Mouse (Mus musculus): ENCODE data around the gene Gars.

Gene Gars

GRCm38 (mm10) chr6:55038671-55039445, 1.1 kb downstream of the Gars start:
- DNase-seq (ENCODE audit: low spot score in 2 of 2), result no peak

- DNase-seq (ENCODE audit: low spot score in 2 of 2), result no peak
These were observed 1.6 kb downstream of the Gars start for GRCm38 (mm10) chr6:55039446-55039783.

- no peak for DNase-seq (ENCODE audit: low spot score in 2 of 2)
These were observed 2.2 kb downstream of the Gars start for GRCm38 (mm10) chr6:55040031-55040430.

GRCm38 (mm10) chr6:55043206-55043605, 5.4 kb downstream of the Gars start:
- no peak for DNase-seq (ENCODE audit: low spot score in 2 of 2)

GRCm38 (mm10) chr6:55044542-55044941, 6.7 kb downstream of the Gars start:
- no peak for DNase-seq (ENCODE audit: low spot score in 2 of 2)

GRCm38 (mm10) chr6:55045326-55045725, 7.5 kb downstream of the Gars start:
- DNase-seq (ENCODE audit: low spot score in 2 of 2), result no peak

- DNase-seq (ENCODE audit: low spot score in 2 of 2), result no peak
These were observed 11.4 kb downstream of the Gars start for GRCm38 (mm10) chr6:55049186-55049585.

GRCm38 (mm10) chr6:55054491-55054890, 16.7 kb downstream of the Gars start:
- DNase-seq (ENCODE audit: low spot score in 2 of 2), result no peak

- no peak for DNase-seq (ENCODE audit: low spot score in 2 of 2)
These were observed 19.6 kb downstream of the Gars start for GRCm38 (mm10) chr6:55057427-55057826.

- no peak for DNase-seq (ENCODE audit: low spot score in 2 of 2)
These were observed 22.5 kb downstream of the Gars start for GRCm38 (mm10) chr6:55060241-55060825.

- no peak for DNase-seq (ENCODE audit: low spot score in 2 of 2)
These were observed 23.5 kb downstream of the Gars start for GRCm38 (mm10) chr6:55061328-55061727.

GRCm38 (mm10) chr6:55062200-55062599, 24.4 kb downstream of the Gars start:
- DNase-seq (ENCODE audit: low spot score in 2 of 2), result no peak

GRCm38 (mm10) chr6:55063793-55064476, 26.1 kb downstream of the Gars start:
- DNase-seq (ENCODE audit: low spot score in 2 of 2), result no peak

- no peak for DNase-seq (ENCODE audit: low spot score in 2 of 2)
These were observed 26.6 kb downstream of the Gars start for GRCm38 (mm10) chr6:55064477-55064827.

GRCm38 (mm10) chr6:55065903-55066302, 28.1 kb downstream of the Gars start:
- no peak for DNase-seq (ENCODE audit: low spot score in 2 of 2)

GRCm38 (mm10) chr6:55076561-55077255, 38.9 kb downstream of the Gars start:
- no peak for DNase-seq (ENCODE audit: low spot score in 2 of 2)

GRCm38 (mm10) chr6:55081379-55081778, 43.6 kb downstream of the Gars start:
- no peak for DNase-seq (ENCODE audit: low spot score in 2 of 2)

GRCm38 (mm10) chr6:55082261-55083051, 44.6 kb downstream of the Gars start:
- DNase-seq (ENCODE audit: low spot score in 2 of 2), result no peak

- DNase-seq (ENCODE audit: low spot score in 2 of 2), result no peak
These were observed 49.5 kb downstream of the Gars start for GRCm38 (mm10) chr6:55087355-55087754.

GRCm38 (mm10) chr6:55090639-55091038, 52.8 kb downstream of the Gars start:
- DNase-seq (ENCODE audit: low spot score in 2 of 2), result no peak

- DNase-seq (ENCODE audit: low spot score in 2 of 2), result no peak
These were observed 53.6 kb downstream of the Gars start for GRCm38 (mm10) chr6:55091396-55091795.

Measured in natural killer cell, adult 2 months (primary cell).